Mouse (Mus musculus) hindbrain, embryonic 11.5 days (tissue): ENCODE results near the gene Wfdc17. TPM values are rescaled to one million over a fixed set of nuclear protein-coding genes. Genes with fewer than 3 reads are reported as not detected.

Source experiments
- ATAC-seq: fragments of 200-750 bp; cut with Nextera tagmentation; 2 replicates; pipeline ENCODE4 v1.8.0; 2017; ENCODE audit warnings: mild to moderate bottlenecking, moderate TSS enrichment, moderate library complexity; ENCODE audit not compliant: low FRiP score
- DNase-seq: peaks from one replicate; pipeline ENCODE4 v3.0.0-alpha.2; 2015; ENCODE audit warnings: low spot score
- H3K27ac ChIP-seq: fragments of 300-500 bp; sonication (generic); 2 replicates; pipeline ENCODE4 v1.5.1; 2014; ENCODE audit warnings: mild to moderate bottlenecking, low read depth, low read length
- H3K27me3 ChIP-seq: fragments of 300-500 bp; sonication (generic); 2 replicates; pipeline ENCODE4 v1.6.1; 2014; ENCODE audit warnings: mild to moderate bottlenecking, low read length, moderate library complexity, mixed read lengths; ENCODE audit not compliant: control insufficient read depth, insufficient read depth
- H3K36me3 ChIP-seq: fragments of 300-500 bp; sonication (generic); 2 replicates; pipeline ENCODE4 v1.6.1; 2014; ENCODE audit warnings: mild to moderate bottlenecking, low read length, moderate library complexity, mixed read lengths; ENCODE audit not compliant: control insufficient read depth, insufficient read depth
- H3K4me1 ChIP-seq: fragments of 300-500 bp; sonication (generic); replicated peaks from 2 replicates; pipeline ENCODE4 v1.6.1; 2014; ENCODE audit warnings: low read length, mixed read lengths; ENCODE audit not compliant: control insufficient read depth, insufficient read depth
- H3K4me2 ChIP-seq: fragments of 300-500 bp; sonication (generic); replicated peaks from 2 replicates; pipeline ENCODE4 v1.6.1; 2014; ENCODE audit warnings: mild to moderate bottlenecking, low read depth, low read length
- H3K4me3 ChIP-seq: fragments of 300-500 bp; sonication (generic); 2 replicates; pipeline ENCODE4 v1.5.1; 2014; ENCODE audit warnings: low read depth, low read length
- H3K9ac ChIP-seq: fragments of 300-500 bp; sonication (generic); 2 replicates; pipeline ENCODE4 v1.6.1; 2014; ENCODE audit warnings: low read depth, low read length
- H3K9me3 ChIP-seq: fragments of 300-500 bp; sonication (generic); 2 replicates; pipeline ENCODE4 v1.6.1; 2016; ENCODE audit warnings: low read length; ENCODE audit not compliant: control insufficient read depth
- WGBS: fragments of 180-500 bp; shearing (Covaris S2); extraction: QIAGEN DNeasy Blood & Tissue Kit; methylation state at CpG from one replicate; pipeline ENCODE4 v1.1.7; 2014; 5-methylcytosine and 5-hydroxymethylcytosine counted together
- polyA plus RNA-seq: library from polyadenylated mRNA; unstranded; fragments of >200 nt; fragmentation: Nextera tagmentation; extraction: Ambion mirVana; gene quantifications from 2 replicates; pipeline ENCODE4 v1.2.1, GENCODE M21; 2014

Wfdc17 gene
- polyA plus RNA-seq, 1 experiment from 2014 or later: 0.71 TPM

- no peak for DNase-seq
- H3K27ac ChIP-seq: no peak overlapping the region
- WGBS: 80% methylated on average over 5 of the region's 5 CpGs
Observed at GRCm38 (mm10) chr11:83733071-83733640, 29.4 kb downstream of the Wfdc17 start.

GRCm38 (mm10) chr11:83734215-83734614 lies 30.4 kb downstream of the Wfdc17 start:
- ATAC-seq (no peak), DNase-seq (no peak)
- 87% methylated on average over 1 of the region's 1 CpGs for WGBS
- Histone ChIP-seq H3K27ac (no peak overlapping the region), H3K4me2 (no peak overlapping the region), H3K36me3 (no peaks in the 10 kb centered on the region), H3K9me3 (no peaks in the 10 kb centered on the region), H3K4me3 (no peak overlapping the region), H3K27me3 (no peaks in the 10 kb centered on the region), H3K4me1 (no peaks in the 10 kb centered on the region), H3K9ac (no peak overlapping the region)

More at GRCm38 (mm10) chr11:83733071-83733640, 29.4 kb downstream of the Wfdc17 start:
- no peaks in the 10 kb centered on the region for H3K4me1 ChIP-seq
- H3K9me3 ChIP-seq: no peaks in the 10 kb centered on the region
- H3K9ac ChIP-seq: no peak overlapping the region
- H3K4me3 ChIP-seq: no peak overlapping the region
- no peaks in the 10 kb centered on the region for H3K36me3 ChIP-seq
- no peak overlapping the region for H3K4me2 ChIP-seq
- no peaks in the 10 kb centered on the region for H3K27me3 ChIP-seq
- ATAC-seq: no peak

GRCm38 (mm10) chr11:83735881-83736280 lies 32.1 kb downstream of the Wfdc17 start:
- no peak for DNase-seq
- 67% methylated on average over 2 of the region's 2 CpGs for WGBS
- ATAC-seq: no peak
- Histone ChIP-seq H3K9me3 (no peaks in the 10 kb centered on the region), H3K4me2 (no peak overlapping the region), H3K27me3 (no peaks in the 10 kb centered on the region), H3K4me3 (no peak overlapping the region), H3K4me1 (no peaks in the 10 kb centered on the region), H3K9ac (no peak overlapping the region), H3K36me3 (no peaks in the 10 kb centered on the region), H3K27ac (no peak overlapping the region)

- Histone ChIP-seq H3K4me2 (no peak overlapping the region), H3K9me3 (no peaks in the 10 kb centered on the region), H3K27ac (no peak overlapping the region), H3K9ac (no peak overlapping the region), H3K36me3 (no peaks in the 10 kb centered on the region), H3K27me3 (no peaks in the 10 kb centered on the region), H3K4me1 (no peaks in the 10 kb centered on the region), H3K4me3 (no peak overlapping the region)
- no peak for DNase-seq
- 84% methylated on average over 3 of the region's 3 CpGs for WGBS
- ATAC-seq: no peak
Observed at GRCm38 (mm10) chr11:83737109-83737558, 33.3 kb downstream of the Wfdc17 start.

GRCm38 (mm10) chr11:83739241-83739640 lies 35.5 kb downstream of the Wfdc17 start:
- ATAC-seq (no peak), DNase-seq (peak; percentile 83)
- Histone ChIP-seq H3K27me3 (no peaks in the 10 kb centered on the region), H3K4me2 (no peak overlapping the region), H3K27ac (no peak overlapping the region), H3K4me1 (no peaks in the 10 kb centered on the region), H3K4me3 (no peak overlapping the region), H3K36me3 (no peaks in the 10 kb centered on the region), H3K9me3 (no peaks in the 10 kb centered on the region), H3K9ac (no peak overlapping the region)
- 26% methylated on average over 5 of the region's 5 CpGs for WGBS

GRCm38 (mm10) chr11:83740443-83740991 lies 36.7 kb downstream of the Wfdc17 start:
- Histone ChIP-seq H3K36me3 (no peaks in the 10 kb centered on the region), H3K27ac (no peak overlapping the region), H3K4me3 (no peak overlapping the region), H3K9ac (no peak overlapping the region), H3K4me1 (no peaks in the 10 kb centered on the region), H3K27me3 (no peaks in the 10 kb centered on the region), H3K9me3 (no peaks in the 10 kb centered on the region), H3K4me2 (no peak overlapping the region)
- no peak for DNase-seq
- no peak for ATAC-seq
- WGBS: 87% methylated on average over 4 of the region's 4 CpGs

- WGBS: 79% methylated on average over 5 of the region's 5 CpGs
- Histone ChIP-seq H3K4me1 (no peaks in the 10 kb centered on the region), H3K9me3 (no peaks in the 10 kb centered on the region), H3K27ac (no peak overlapping the region), H3K36me3 (no peaks in the 10 kb centered on the region), H3K4me3 (no peak overlapping the region), H3K4me2 (no peak overlapping the region), H3K27me3 (no peaks in the 10 kb centered on the region), H3K9ac (no peak overlapping the region)
- no peak for DNase-seq
- ATAC-seq: no peak
Observed at GRCm38 (mm10) chr11:83741841-83742240, 38.0 kb downstream of the Wfdc17 start.

- no peaks in the 10 kb centered on the region for H3K27me3 ChIP-seq
- H3K4me1 ChIP-seq: no peaks in the 10 kb centered on the region
- no peak overlapping the region for H3K27ac ChIP-seq
- H3K4me3 ChIP-seq: no peak overlapping the region
- DNase-seq (no peak), ATAC-seq (no peak)
- 80% methylated on average over 9 of the region's 9 CpGs for WGBS
- no peak overlapping the region for H3K9ac ChIP-seq
- H3K4me2 ChIP-seq: no peak overlapping the region
- no peaks in the 10 kb centered on the region for H3K9me3 ChIP-seq
- no peaks in the 10 kb centered on the region for H3K36me3 ChIP-seq
Observed at GRCm38 (mm10) chr11:83742731-83743355, 39.1 kb downstream of the Wfdc17 start.

- H3K36me3 ChIP-seq: no peaks in the 10 kb centered on the region
- H3K4me3 ChIP-seq: no peak overlapping the region
- H3K4me2 ChIP-seq: no peak overlapping the region
- 87% methylated on average over 3 of the region's 3 CpGs for WGBS
- H3K9ac ChIP-seq: no peak overlapping the region
- no peak for ATAC-seq
- H3K27ac ChIP-seq: no peak overlapping the region
- no peaks in the 10 kb centered on the region for H3K9me3 ChIP-seq
- no peaks in the 10 kb centered on the region for H3K27me3 ChIP-seq
- no peak for DNase-seq
- H3K4me1 ChIP-seq: no peaks in the 10 kb centered on the region
Observed at GRCm38 (mm10) chr11:83743525-83743924, 39.7 kb downstream of the Wfdc17 start.
